Mouse (Mus musculus) urinary bladder, adult 18-20 months (tissue): Measurements from ENCODE around the gene Anks1b.

Source experiments
- DNase-seq, 2 experiments: peaks; one replicate each; pipeline ENCODE4 v3.0.0; 2022; ENCODE audit warnings: low spot score in 2 of 2, mixed read lengths in 2 of 2

Anks1b gene

GRCm38 (mm10) chr10:90947608-90948373 lies 1074.5 kb downstream of the Anks1b start:
- DNase-seq: no peak

GRCm38 (mm10) chr10:90953103-90953709 lies 1079.9 kb downstream of the Anks1b start:
- no peak for DNase-seq

GRCm38 (mm10) chr10:90953821-90954220 lies 1080.5 kb downstream of the Anks1b start:
- no peak for DNase-seq

GRCm38 (mm10) chr10:90960374-90960773 lies 1087.1 kb downstream of the Anks1b start:
- DNase-seq: no peak

- no peak for DNase-seq
Observed at GRCm38 (mm10) chr10:90964511-90964910, 1091.2 kb downstream of the Anks1b start.

- DNase-seq: no peak
Observed at GRCm38 (mm10) chr10:90965671-90966315, 1092.5 kb downstream of the Anks1b start.

GRCm38 (mm10) chr10:90966821-90967220 lies 1093.5 kb downstream of the Anks1b start:
- DNase-seq: no peak

GRCm38 (mm10) chr10:90968247-90968646 lies 1094.9 kb downstream of the Anks1b start:
- no peak for DNase-seq

- DNase-seq: peak in 1 of 2 experiments; percentile 7
Observed at GRCm38 (mm10) chr10:90969355-90970174, 1096.3 kb downstream of the Anks1b start.

GRCm38 (mm10) chr10:90970560-90970959 lies 1097.3 kb downstream of the Anks1b start:
- DNase-seq: no peak

GRCm38 (mm10) chr10:90974084-90974483 lies 1100.8 kb downstream of the Anks1b start:
- DNase-seq: no peak

GRCm38 (mm10) chr10:90974491-90974890 lies 1101.2 kb downstream of the Anks1b start:
- no peak for DNase-seq

GRCm38 (mm10) chr10:90981811-90982210 lies 1108.5 kb downstream of the Anks1b start:
- DNase-seq: no peak

- DNase-seq: no peak
Observed at GRCm38 (mm10) chr10:90983046-90983445, 1109.7 kb downstream of the Anks1b start.

- no peak for DNase-seq
Observed at GRCm38 (mm10) chr10:90990340-90990739, 1117.0 kb downstream of the Anks1b start.

- no peak for DNase-seq
Observed at GRCm38 (mm10) chr10:90992237-90992636, 1118.9 kb downstream of the Anks1b start.

GRCm38 (mm10) chr10:90993869-90994268 lies 1120.6 kb downstream of the Anks1b start:
- DNase-seq: no peak

- DNase-seq: no peak
Observed at GRCm38 (mm10) chr10:90999899-91000298, 1126.6 kb downstream of the Anks1b start.

- no peak for DNase-seq
Observed at GRCm38 (mm10) chr10:91001421-91001820, 1128.1 kb downstream of the Anks1b start.

GRCm38 (mm10) chr10:91005858-91006538 lies 1132.7 kb downstream of the Anks1b start:
- no peak for DNase-seq
